Mouse (Mus musculus) erythroblast, adult 5-6 weeks (primary cell): ENCODE measurements around the gene Gm17482. TPM values are rescaled to one million over a fixed set of nuclear protein-coding genes. Genes with fewer than 3 reads are reported as not detected.

Experiments
- ATAC-seq: replicated peaks from 2 replicates; pipeline ENCODE4 v1.8.0; 2016; ENCODE audit warnings: moderate number of reproducible peaks, mild to moderate bottlenecking, moderate TSS enrichment, inconsistent platforms; ENCODE audit not compliant: poor library complexity, low FRiP score, severe bottlenecking
- total RNA-seq, 2 experiments: library from RNA; stranded (forward) in 1 of 2; stranded (reverse) in 1 of 2; fragments of 150-400 nt in 1 of 2; fragments of 200-764, 138-1000 nt in 1 of 2; gene quantifications; 2 replicates each; pipeline versions ENCODE4 v1.2.3 to v1.2.4; 2015 to 2017; ENCODE audit warnings: low replicate concordance in 2 of 2

Gene Gm17482
- total RNA-seq, 2 experiments from 2014 or later = not detected

DNA sequence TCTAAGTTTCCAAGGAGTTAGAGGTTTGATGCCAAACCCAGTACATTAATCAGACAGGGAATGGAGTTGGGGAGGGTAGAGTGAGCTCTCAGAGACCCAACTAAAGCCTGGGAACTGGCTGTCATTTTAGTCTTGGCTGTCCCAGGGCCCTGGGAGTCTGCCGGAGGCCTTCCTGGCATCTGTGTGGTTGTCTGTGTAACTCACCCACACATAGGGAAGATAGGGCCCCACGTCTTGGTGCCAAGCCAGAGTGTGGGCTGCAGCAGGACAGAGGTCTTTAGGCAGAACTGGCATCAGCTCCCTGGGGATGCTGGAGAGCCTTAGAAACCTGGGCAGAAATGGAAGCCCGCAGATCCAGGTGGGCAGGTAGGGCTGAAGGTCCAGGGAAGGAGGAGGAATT is 14.8 kb downstream of the Gm17482 start:
- no peak for ATAC-seq

DNA sequence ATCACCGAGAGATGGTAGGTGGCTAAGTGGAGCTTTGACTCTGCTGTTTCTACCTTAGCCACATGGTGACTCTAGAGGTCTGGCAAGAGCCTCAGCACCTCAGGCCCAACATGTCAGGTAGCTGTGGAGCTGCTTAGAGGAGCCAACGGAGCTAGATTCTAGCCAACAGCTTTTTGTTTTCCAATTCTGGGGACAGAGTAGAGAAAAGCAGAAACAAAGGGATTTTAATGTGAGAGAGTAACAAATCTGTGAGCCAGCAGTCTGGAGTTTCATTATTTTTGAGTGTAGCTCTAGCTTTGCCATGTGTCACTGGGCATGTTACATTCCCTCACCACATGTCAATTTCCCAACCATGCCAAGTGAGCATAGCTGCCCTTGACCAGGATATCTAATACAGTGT is 17.1 kb downstream of the Gm17482 start:
- no peak for ATAC-seq

DNA sequence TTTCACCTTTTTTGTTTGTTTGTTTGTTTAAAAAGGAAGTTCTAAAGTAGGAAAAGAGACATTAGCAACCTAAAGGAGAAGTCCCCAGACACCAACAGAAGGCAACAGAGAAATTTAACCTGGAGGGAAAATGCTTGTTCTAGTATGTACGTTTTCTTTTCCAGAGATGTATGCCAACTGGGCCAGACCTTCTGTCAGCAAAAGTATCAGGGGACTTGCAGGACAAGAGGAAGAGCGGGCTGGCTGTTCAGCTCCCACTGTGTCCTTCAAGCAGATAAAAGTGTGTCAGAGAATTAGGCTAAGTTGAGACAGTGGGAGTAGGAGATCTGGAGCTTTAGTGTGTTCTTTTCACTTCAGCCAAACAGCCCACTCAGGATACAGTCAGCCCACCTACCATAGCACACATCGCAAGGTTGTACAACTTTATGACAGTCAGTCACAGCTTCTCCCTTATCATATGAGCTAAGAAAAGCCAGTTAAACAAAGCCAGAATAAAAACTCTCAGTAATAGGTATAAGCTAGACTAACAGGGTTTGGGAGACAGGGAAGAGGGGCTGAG is 18.4 kb downstream of the Gm17482 start:
- ATAC-seq = no peak

DNA sequence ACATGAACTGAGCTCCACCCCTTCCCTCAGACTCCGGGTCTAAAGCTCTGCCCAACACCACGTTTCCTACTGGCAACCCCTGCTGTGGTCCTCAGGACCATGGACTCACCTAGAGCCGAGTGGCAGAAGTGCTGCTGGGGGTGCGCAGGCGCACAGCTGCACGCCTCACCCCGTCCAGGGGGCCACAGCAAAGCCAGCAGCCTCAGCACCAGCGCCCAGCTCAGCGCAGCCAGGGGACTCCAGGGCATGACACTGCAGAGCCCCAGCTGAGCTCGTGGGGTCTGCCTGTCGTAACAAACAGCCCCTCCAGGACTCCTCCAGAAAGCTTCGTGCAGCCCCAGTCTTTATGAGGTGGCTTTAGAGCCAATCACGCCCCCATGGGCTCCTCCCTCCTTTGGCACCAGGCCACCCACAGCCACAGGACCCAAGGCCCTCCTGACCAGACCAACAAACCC is 24.4 kb downstream of the Gm17482 start:
- ATAC-seq = no peak

DNA sequence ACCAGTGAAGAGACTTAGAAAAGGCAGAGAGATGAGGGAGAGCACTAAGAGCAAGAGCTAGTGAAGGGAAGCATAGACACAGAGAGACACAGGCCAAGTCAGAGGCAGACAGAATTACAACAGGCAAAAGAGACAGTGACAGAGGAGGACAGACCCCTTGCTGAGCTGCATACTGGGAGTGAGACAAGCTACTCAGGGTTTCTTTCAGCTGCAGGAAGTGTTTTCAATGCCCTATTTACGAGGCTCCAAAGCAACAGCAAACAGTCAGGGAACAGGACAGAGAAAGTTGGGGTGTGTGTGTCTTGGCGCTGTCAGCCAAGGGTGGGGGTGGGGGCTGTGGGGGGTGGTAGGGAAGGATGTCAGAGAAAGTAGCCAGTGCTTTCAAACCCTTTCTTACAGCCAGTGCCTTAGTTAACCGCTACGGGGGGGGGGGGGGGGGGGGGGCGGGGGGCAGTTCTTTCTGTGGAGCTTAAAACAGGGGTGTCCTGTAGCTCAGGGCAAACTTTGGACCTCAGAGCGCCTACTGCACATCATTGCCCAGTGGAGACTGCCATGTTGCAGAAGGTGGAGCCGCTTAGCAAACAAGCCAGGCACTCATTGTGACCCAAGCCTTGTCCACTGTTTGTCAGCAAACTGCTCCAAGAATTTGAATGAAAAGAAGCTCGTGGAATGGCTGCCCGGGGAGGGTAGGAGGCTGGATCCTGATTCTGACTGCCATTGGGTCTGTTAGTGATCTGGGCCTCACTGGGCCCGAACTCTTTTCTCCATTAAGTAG is 25.1 kb downstream of the Gm17482 start, which contains the start of gene Timp4:
Gene Timp4, minus strand, starts transcription at position 107 of the 775 bp plus-strand sequence.
- ATAC-seq = no peak

DNA sequence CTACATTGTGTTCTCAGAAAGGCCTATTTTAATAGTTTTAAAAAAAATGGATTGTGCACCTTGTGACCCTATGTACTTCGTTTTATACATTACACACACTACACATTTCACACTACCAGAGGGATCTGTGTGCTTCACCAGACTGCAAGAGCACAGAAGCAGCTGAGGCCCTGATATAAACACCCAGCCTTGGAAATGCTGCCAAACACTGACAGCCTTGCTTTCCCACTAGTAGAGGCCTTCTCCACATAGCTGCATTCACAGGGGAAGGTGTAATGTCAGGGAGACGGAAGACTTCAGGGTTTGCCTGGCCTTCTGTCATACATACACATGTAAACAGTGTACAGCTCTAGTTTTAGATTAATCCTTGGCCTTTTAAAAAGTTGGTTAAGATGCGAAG is 28.0 kb downstream of the Gm17482 start:
- ATAC-seq = no peak

DNA sequence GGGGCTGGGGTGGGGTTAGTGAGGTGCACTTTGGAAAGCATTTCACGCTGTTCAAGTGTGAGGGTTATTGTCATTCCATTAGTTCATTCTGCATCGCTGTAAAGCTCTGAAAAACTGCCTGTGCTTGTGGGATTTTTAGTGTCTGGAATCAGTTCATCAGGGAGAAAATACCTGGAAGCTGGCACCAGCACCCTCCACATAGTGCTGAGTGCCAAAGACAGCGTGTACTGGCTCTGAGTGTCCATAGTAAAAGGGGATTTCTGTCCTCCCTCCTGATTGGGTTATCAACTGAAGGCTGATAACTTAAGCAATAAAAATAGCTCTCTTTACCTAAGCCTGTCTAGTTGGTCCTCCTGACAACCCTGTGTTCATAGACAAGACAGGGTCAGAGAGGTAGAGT is 33.4 kb downstream of the Gm17482 start:
- no peak for ATAC-seq

DNA sequence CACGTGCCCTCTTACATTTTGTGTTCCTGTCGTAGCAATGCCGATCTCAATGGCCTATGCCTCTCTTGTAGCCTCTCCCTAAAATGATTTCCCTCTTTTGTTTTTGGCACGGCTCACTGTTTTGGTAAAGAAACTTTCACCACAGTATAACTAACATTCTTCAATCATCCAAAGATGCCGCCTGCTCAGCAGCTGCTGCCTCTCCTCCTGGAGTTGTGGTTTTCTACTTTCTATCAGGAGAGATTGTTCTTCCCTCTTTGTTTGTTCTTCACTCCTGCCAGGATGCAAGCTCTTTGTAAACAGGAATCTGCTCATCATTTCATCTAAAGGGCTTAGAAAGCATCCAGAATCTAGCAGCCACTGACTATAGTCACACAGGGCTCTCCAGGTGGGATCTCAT is 39.6 kb downstream of the Gm17482 start:
- no peak for ATAC-seq

DNA sequence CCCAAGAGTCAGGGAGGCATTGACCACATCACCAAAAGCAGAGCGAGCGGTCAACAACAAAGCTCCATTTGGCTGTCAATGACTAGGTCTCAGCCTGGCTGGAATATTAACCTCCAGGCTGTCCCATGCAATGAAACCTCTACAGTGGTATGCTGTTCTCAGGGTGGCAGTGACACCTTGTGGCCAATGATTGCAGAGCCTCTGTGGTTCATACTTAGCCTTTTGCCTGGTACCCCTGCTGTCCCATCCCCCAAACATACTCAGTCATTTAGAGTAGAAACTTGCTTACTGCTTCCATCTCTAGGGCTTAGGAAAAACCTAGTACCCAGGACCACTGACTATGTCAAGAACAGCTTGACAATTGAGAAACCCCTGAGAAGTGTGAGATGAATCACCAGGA is 40.8 kb downstream of the Gm17482 start:
- ATAC-seq = no peak

DNA sequence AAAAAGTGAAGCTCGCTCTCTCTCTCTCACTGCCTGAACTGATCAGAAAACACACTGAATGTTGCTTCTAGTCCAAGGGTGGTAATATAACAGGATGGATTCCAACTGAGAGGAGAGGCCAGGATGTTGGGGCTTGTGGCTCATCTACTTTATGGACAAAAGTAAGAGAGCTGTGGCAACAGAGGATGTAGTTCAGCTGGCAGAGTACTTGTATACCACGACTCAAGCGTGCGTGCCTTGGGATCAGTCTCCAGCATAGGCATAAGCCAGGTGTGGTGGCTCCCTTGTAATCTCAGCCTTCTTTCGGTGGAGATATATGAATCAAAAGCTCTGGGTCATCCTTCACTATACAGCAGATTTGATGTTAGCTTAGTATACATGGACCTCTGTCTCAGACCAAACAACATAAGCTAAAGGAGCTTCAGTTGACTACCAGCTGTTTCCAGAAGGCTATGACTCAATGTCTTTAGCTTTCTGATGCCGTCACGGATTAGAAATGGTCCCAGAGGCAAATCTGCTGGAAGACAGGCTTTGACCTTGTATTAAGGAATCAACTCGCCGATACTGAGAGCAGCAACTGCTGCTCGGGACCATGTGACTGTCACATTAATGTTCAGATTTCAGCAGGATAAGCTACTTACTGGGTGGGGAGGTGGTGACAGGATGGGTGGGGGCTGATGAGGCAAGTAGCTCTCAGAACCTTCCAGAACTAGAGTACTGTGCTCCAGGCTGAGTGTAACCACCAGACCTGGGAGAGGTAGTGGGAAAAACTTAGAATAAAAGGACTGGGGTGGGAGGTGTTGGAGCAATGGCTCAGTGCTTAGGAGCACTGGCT is 41.6 kb downstream of the Gm17482 start:
- ATAC-seq = no peak

DNA sequence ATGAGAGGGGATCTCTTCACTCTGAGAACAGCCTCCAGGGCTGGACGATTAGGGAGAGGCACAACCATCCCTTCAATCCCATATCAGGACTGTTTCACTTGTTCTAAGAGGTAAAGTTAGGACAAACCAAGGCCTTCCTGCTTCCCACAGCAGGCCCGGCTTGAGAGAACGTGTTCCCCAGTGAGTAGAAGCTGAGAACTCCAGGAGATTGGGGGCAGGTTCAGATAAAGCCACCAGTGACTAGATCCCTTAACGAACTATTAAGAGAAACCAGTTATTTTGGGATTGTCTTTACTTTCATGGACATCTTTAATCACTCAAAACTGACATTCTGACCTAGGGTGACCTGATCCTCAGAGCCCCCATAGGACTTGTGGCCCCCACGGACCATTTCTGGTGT is 42.4 kb downstream of the Gm17482 start:
- ATAC-seq = no peak

DNA sequence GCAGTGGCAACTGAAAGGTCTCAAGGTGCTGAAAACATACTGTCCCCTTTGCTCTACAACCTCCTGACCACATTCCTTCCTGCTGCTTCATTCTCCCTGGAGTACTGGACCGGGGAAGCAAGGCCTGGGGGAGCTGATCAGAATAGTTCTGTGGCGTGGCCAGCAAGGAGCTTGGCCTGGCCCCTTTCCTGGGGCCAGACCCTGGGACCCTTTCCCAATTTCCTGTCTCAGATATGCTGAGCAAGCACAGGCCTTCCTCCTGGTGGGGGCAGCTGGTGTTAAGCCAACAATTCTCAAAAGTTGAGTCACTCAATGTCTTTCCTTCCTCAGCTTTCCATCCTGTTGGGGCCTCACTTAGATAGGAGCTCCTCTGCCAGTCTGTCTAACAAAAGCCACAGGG is 42.9 kb downstream of the Gm17482 start:
- no peak for ATAC-seq

DNA sequence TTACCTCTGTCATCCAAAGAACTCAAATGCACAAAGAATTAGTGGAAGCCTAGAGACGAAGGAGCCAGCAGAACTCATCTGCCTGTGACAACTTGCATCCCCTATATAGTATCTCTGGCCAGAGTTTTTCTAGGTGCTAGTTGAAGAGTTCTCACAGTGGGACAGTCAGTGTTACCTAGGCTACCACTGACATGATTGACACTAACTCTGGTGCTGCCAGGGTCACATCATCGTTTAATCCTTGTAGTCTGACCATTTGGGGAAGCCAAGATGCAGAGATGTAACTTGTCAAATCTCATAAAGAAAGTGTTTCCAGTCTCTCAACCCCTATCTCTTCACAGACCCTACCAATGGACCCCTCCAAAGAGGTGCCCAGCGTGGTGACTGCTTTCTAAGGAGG is 44.2 kb downstream of the Gm17482 start:
- ATAC-seq = no peak

DNA sequence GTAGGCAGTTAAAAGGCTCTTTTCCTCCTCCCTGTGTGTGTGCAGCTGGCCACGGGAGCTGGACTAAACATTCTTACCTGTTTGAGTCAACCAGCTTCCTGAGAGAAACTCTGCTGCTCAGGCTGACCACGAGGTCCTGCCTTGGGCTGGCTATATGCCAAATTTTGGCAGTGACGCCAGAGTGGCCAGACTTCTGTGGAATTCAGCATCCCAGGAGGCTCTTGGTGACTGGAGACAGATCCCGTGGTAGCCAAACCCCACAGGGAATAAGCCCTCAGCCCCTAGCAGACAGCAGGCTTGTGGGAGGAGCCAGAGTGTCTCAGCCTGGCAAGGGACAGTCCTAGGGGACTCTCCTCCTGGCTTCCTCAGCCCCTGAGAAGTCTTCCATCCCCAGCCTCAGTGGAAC is 44.7 kb downstream of the Gm17482 start:
- ATAC-seq = no peak

DNA sequence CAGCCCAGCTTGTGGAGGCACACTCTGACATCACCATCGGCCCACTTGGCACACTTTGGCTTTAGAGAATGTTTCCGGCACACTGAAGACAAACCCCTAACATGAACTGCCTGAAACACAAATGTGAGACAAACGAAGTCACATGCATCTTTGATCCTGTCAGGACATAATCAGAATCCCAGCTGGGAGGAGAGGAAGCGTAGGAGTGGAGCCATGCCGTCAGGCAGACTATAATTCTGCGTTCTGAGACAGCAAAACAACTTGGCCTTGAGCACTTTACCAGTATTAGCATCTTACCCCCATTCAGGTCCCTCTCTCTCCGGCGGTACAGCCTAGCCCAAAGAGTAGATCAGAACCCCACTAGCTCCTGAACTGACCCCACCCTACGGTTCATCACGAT is 46.2 kb downstream of the Gm17482 start:
- no peak for ATAC-seq

DNA sequence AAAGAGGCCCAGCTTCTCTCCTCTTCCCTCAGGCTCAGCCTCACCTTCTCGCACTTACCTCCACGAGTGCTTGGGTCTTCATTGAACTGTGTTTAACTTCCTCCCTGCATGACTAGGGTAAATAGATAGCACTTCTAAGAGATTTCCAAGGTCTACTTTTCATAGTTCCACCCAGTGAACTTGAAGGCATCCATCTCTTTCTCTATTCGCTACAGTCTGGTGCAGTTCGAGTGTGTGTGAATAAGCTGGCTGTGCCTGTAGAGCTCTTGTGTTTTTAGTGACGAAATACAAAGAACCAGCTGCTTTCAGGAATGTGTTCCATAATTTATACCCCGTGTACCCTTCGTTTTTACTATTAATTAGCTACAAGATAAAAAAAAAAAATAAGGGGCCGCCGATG is 47.6 kb downstream of the Gm17482 start:
- no peak for ATAC-seq

DNA sequence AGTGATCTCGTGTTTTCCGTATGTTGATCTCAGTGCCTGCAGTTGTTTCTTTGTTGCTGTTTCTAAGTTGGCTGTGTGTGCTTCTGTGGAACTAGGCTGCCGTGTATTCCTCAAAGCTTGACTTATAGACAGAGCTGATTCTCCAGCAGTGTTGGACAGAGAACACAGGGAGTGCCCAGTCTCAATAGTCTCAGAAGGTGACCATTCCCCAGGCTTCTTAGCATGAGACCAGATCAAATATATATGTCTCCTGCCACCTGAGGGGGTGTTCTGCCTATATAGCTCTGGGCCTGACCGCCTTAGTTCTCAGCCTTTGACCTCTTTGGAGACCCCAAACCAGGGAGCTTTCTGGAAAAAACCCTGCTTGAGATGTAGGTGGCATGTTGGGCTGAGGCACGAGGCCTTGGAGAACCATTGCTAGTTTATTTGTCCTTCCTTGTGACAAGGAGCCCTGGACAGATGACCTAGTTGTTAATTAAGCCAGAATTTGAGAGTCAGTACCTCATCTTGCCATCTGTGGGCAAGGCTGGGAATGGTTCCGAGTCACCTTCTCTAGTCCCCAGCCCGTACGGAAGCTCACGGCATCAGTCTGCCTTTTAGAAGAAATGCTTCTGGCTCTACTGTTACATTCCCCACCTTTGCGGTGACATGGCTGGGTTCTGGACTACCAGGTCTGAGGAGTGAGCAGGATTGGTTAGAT is 48.1 kb downstream of the Gm17482 start:
- no peak for ATAC-seq

DNA sequence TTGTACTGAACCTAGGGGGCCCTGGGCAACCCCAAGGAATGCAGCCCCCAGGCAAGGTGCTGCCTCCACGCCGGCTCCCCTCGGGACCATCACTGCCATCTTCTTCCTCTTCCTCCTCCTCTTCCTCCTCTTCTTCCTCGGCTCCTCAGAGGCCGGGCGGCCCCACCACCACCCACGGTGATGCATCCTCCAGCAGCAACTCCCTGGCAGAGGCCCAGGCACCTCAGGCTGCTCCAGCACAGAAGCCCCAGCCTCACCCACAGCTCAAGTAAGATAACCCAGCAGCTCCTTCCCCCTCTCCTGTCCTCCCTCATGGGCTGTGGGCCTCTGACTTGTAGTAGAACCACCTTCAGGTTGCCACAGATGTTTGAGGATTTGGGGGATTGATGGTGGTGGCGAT is 50.9 kb downstream of the Gm17482 start:
- ATAC-seq = no peak

DNA sequence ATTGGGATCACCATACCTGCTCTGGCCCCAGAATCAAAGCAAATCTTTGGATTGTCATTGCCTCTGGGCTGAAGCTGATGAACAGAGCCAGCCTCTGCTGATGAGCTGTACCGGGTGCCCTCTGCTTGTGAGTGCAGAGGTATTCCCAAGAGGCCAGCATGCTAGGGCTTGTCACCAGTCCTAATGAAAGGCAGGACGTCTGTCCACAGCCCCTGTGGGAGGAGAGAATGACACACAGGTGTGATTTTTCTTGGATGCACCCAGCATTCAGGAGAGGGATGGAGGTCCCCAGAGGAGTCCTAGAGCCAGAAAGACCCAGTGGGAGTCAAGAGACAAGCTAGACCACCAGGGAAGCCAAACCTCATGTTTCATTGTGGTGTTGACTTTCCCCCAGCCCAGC is 52.5 kb downstream of the Gm17482 start:
- ATAC-seq = no peak

DNA sequence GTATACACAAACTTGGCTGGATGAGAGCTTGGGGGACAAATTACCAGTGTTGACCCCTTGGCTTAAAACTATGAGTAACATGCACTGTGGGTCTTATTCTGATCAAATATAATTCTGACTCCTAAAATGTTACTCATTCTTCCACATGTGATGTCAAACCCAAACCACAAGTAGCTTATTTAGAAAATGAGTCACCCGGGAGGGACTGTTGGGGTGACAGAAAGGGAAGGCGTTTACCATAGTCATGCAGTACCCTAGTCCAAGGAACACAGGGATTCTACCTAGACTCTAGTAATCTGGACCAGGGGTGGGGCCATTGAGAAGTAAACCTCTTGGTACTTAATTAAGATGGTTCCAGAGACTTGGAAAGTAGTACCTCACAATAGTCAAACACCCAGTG is 57.0 kb downstream of the Gm17482 start:
- no peak for ATAC-seq
